In genomic region chr4:147904313-147905089, GRCm38 (mm10) we compare ENCODE assay signal across 7 mouse cellular contexts. TPM values are rescaled to one million over a fixed set of nuclear protein-coding genes. Genes with fewer than 3 reads are reported as not detected.
DNase-seq lines count a peak whose midpoint lies in the region; ATAC-seq lines count a peak whose summit lies in the region.

Mfn2 (minus strand) TSS chr4:147904704.

- ATAC-seq in embryonic facial prominence, embryonic 11.5 days (replicated peaks; ENCODE audit: insufficient number of reproducible peaks, low FRiP score, low TSS enrichment, low read depth) = peak; percentile 89
- peak; percentile 85 for ATAC-seq in granulocyte monocyte progenitor cell, adult 5-6 weeks (replicated peaks; ENCODE audit: poor library complexity, severe bottlenecking)
- peak; percentile 93 for ATAC-seq in midbrain, embryonic 13.5 days

- H3K36me3 ChIP-seq in embryonic facial prominence, embryonic 11.5 days (replicated peaks; ENCODE audit: control insufficient read depth, insufficient read depth, low read depth, low read length) = no peaks in the 10 kb centered on the region
- peaks cover 32% of the 10 kb centered on the region for H3K36me3 ChIP-seq in limb, embryonic 10.5 days
- peaks cover 30% of the 10 kb centered on the region for H3K36me3 ChIP-seq in midbrain, embryonic 13.5 days

- peak within 1 kb of the TSS; percentile 52 for H3K4me2 ChIP-seq in embryonic facial prominence, embryonic 11.5 days (ENCODE audit: low read depth, low read length)
- peak within 1 kb of the TSS; percentile 66 for H3K4me2 ChIP-seq in midbrain, embryonic 13.5 days (replicated peaks)

- H3K27ac ChIP-seq in embryonic facial prominence, embryonic 11.5 days (replicated peaks; ENCODE audit: low read depth, low read length) = peak within 1 kb of the TSS; percentile 57
- peak within 1 kb of the TSS; percentile 99 for H3K27ac ChIP-seq in limb, embryonic 10.5 days
- peak within 1 kb of the TSS; percentile 78 for H3K27ac ChIP-seq in midbrain, embryonic 13.5 days

- peak; percentile 92 for DNase-seq in adrenal gland, postnatal 14 days
- peak; percentile 93 for DNase-seq in embryonic facial prominence, embryonic 11.5 days (ENCODE audit: low spot score)
- peak; percentile 91 for DNase-seq in kidney, adult 11 months
- peak; percentile 92 for DNase-seq in limb, embryonic 10.5 days (ENCODE audit: low spot score)
- DNase-seq in spleen, adult 12 weeks (ENCODE audit: low spot score) = peak; percentile 85

- H3K27me3 ChIP-seq in embryonic facial prominence, embryonic 11.5 days (ENCODE audit: control insufficient read depth, insufficient read depth, low read length) = no peaks in the 10 kb centered on the region
- H3K27me3 ChIP-seq in limb, embryonic 10.5 days (ENCODE audit: low read depth, poor library complexity, severe bottlenecking) = no peaks in the 10 kb centered on the region
- no peaks in the 10 kb centered on the region for H3K27me3 ChIP-seq in midbrain, embryonic 13.5 days

- peak within 1 kb of the TSS; percentile 82 for H3K9ac ChIP-seq in embryonic facial prominence, embryonic 11.5 days (replicated peaks; ENCODE audit: low read length)
- peak within 1 kb of the TSS; percentile 83 for H3K9ac ChIP-seq in midbrain, embryonic 13.5 days (replicated peaks)

- H3K9me3 ChIP-seq in embryonic facial prominence, embryonic 11.5 days (replicated peaks; ENCODE audit: control insufficient read depth, low read length) = no peaks in the 10 kb centered on the region
- no peaks in the 10 kb centered on the region for H3K9me3 ChIP-seq in limb, embryonic 10.5 days (replicated peaks)
- no peaks in the 10 kb centered on the region for H3K9me3 ChIP-seq in midbrain, embryonic 13.5 days

- H3K4me3 ChIP-seq in embryonic facial prominence, embryonic 11.5 days (ENCODE audit: low read depth, low read length) = peak within 1 kb of the TSS; percentile 90
- H3K4me3 ChIP-seq in limb, embryonic 10.5 days = peak within 1 kb of the TSS; percentile 95
- H3K4me3 ChIP-seq in midbrain, embryonic 13.5 days (replicated peaks) = peak within 1 kb of the TSS; percentile 79

- H3K4me1 ChIP-seq in embryonic facial prominence, embryonic 11.5 days (ENCODE audit: control insufficient read depth, insufficient read depth, low read length) = no peaks in the 10 kb centered on the region
- H3K4me1 ChIP-seq in limb, embryonic 10.5 days = peaks cover 11% of the 10 kb centered on the region
- H3K4me1 ChIP-seq in midbrain, embryonic 13.5 days (replicated peaks) = peaks cover 16% of the 10 kb centered on the region

- under 1% methylated on average over 47 of the region's 59 CpGs for WGBS in embryonic facial prominence, embryonic 11.5 days
- WGBS in limb, embryonic 10.5 days = under 1% methylated on average over 59 of the region's 59 CpGs
- WGBS in midbrain, embryonic 13.5 days = under 1% methylated on average over 48 of the region's 59 CpGs

RNA-seq across cellular contexts. Expression of gene Mfn2, which starts in this region (rescaled TPM):
- 191 and 207 TPM in 2 replicates for total RNA-seq in adrenal gland, postnatal 14 days (2021)
- 23.1 and 28.0 TPM in 2 replicates for polyA plus RNA-seq in embryonic facial prominence, embryonic 11.5 days (2014; fragmentation: Nextera tagmentation; extraction: Ambion mirVana)
- total RNA-seq in granulocyte monocyte progenitor cell, adult 5-6 weeks (2014; fragmentation: Nextera tagmentation) = 34.4 and 38.9 TPM in 2 replicates
- 30.2 and 32.6 TPM in 2 replicates for total RNA-seq in granulocyte monocyte progenitor cell, adult 5-6 weeks (2017)
- 29.7 and 31.5 TPM in 2 replicates for polyA plus RNA-seq in limb, embryonic 10.5 days (2016; fragmentation: Nextera tagmentation; extraction: Ambion mirVana)
- 77.3 and 78.6 TPM in 2 replicates for polyA plus RNA-seq in midbrain, embryonic 13.5 days (2015; fragmentation: Nextera tagmentation; extraction: Ambion mirVana)

Comparison
In these comparisons a context has a peak if more than half of its experiments do, and no peak if none do; other contexts are left out.
1. Peak in every context shown above with its lines: DNase-seq, ATAC-seq, H3K4me3 ChIP-seq and H3K27ac ChIP-seq.